Mouse (Mus musculus): ENCODE data around the gene Pold3.

DNA sequence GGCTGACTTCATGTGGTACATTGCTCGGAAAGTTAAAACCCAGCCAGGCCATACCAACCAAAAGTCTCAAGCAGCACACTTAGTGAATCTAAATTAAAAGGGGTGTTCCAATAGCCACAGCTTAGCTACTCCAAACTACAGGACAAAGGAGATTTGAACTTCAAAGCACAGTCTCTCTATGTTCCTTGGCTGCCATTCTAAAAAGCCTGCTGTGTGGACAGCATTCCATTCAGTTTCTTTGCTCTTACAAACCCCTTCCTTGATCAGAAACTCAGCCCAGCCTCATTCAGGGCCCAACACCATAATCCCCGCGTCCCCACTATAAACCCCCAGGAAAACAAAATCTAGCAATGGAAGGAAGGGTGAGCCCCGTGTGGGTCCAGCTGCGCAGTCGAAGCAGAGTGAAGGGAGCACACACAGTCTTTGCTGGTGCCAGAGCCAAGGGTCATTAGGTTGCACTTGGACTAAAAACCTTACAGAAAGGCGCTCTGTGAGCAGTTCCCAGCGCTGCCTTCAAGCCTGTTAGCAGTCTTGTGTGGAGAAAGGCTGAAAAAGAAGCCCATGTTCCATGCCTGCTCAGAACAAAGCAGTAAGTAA is 35.1 kb downstream of the Pold3 start:
- TF ChIP-seq POLR2A (IDR thresholded peaks at IDR 0.05; ENCODE audit: insufficient read depth, low read depth, low read length) (no peak), CTCF (IDR thresholded peaks at IDR 0.05) (no peak)
